Mouse (Mus musculus) liver, adult 2 months (tissue): ENCODE results near the gene Fndc7. TPM values are rescaled to one million over a fixed set of nuclear protein-coding genes. Genes with fewer than 3 reads are reported as not detected.

Experiments
- DNase-seq: peaks from one replicate; pipeline ENCODE4 v3.0.0-alpha.2; 2011; ENCODE audit warnings: low read depth, low spot score; ENCODE audit errors: extremely low read depth
- H3K27ac ChIP-seq: fragments of 200-500 bp; replicated peaks from 2 replicates; pipeline ENCODE4 v1.5.1; 2012; ENCODE audit warnings: low read depth, mild to moderate bottlenecking, control low read depth, inconsistent platforms, low read length; ENCODE audit not compliant: insufficient read depth
- H3K27me3 ChIP-seq: fragments of 200-500 bp; 2 replicates; pipeline ENCODE4 v1.6.1; 2012; ENCODE audit warnings: mild to moderate bottlenecking, moderate library complexity, low read length, inconsistent platforms; ENCODE audit not compliant: control insufficient read depth, insufficient read depth
- H3K36me3 ChIP-seq: fragments of 200-500 bp; 2 replicates; pipeline ENCODE4 v1.6.1; 2012; ENCODE audit warnings: low read length, inconsistent platforms; ENCODE audit not compliant: control insufficient read depth, insufficient read depth
- H3K4me1 ChIP-seq: fragments of 200-500 bp; 2 replicates; pipeline ENCODE4 v1.6.1; 2011; ENCODE audit warnings: low read length; ENCODE audit not compliant: control insufficient read depth, insufficient read depth
- H3K4me3 ChIP-seq: fragments of 200-500 bp; 2 replicates; pipeline ENCODE4 v1.5.1; 2011; ENCODE audit warnings: low read depth, mild to moderate bottlenecking, control low read depth, low read length, moderate library complexity; ENCODE audit not compliant: insufficient read depth
- H3K79me2 ChIP-seq: fragments of 200-500 bp; 2 replicates; pipeline ENCODE4 v1.6.1; 2012; ENCODE audit warnings: inconsistent platforms, mild to moderate bottlenecking, low read length, moderate library complexity; ENCODE audit not compliant: control insufficient read depth, insufficient read depth
- H3K9ac ChIP-seq: fragments of 200-500 bp; 2 replicates; pipeline ENCODE4 v1.6.1; 2012; ENCODE audit warnings: low read depth, mild to moderate bottlenecking, control low read depth, inconsistent platforms, low read length
- CTCF ChIP-seq: fragments of 200-500 bp; IDR thresholded peaks from 2 replicates; pipeline ENCODE4 v1.5.1; 2011; ENCODE audit warnings: low read depth, low read length, control low read depth
- POLR2A ChIP-seq: fragments of 200-500 bp; IDR thresholded peaks from 2 replicates; pipeline ENCODE4 v1.6.1; 2011; ENCODE audit warnings: low read length, control low read depth; ENCODE audit not compliant: insufficient read depth; ENCODE audit errors: extremely low read depth
- WGBS: fragments of 180-500 bp; shearing (Covaris S2); methylation state at CpG from one replicate; pipeline ENCODE4 v1.1.7; 2018; 5-methylcytosine and 5-hydroxymethylcytosine counted together
- polyA plus RNA-seq: library from polyadenylated mRNA; depleted of rRNA; stranded (reverse); fragments of >200 nt; gene quantifications from 2 replicates; pipeline ENCODE4 v1.2.3, GENCODE M21; 2012
- total RNA-seq: library from RNA; depleted of rRNA; stranded (reverse); fragments of >200 nt; gene quantifications from 2 replicates; pipeline ENCODE4 v1.2.3, GENCODE M21; 2014

The Fndc7 gene
- total and polyA plus RNA-seq, 2 experiments = 0.09 TPM

- H3K4me1 ChIP-seq = no peaks in the 10 kb centered on the region; the same call in 1 of the 2 replicates
- peaks cover 28% of the 10 kb centered on the region for H3K36me3 ChIP-seq
- no peaks in the 10 kb centered on the region for H3K27me3 ChIP-seq
- H3K9ac ChIP-seq = no peak overlapping the region
- H3K4me3 ChIP-seq = no peak overlapping the region
- no peaks in the 10 kb centered on the region for H3K79me2 ChIP-seq
- H3K27ac ChIP-seq = no peak overlapping the region
- WGBS = 81% methylated on average over 5 of the region's 5 CpGs
- no peak for DNase-seq
- no peak for TF ChIP-seq POLR2A
- no peak for TF ChIP-seq CTCF
Measured at GRCm38 (mm10) chr3:108900681-108901080, 10.9 kb upstream of the Fndc7 start.

- Histone ChIP-seq H3K4me3 (no peak overlapping the region), H3K27me3 (no peaks in the 10 kb centered on the region), H3K4me1 (no peaks in the 10 kb centered on the region; the same call in 1 of the 2 replicates), H3K79me2 (no peaks in the 10 kb centered on the region), H3K9ac (no peak overlapping the region), H3K27ac (no peak overlapping the region), H3K36me3 (peaks cover 24% of the 10 kb centered on the region)
- WGBS = 90% methylated on average over 3 of the region's 3 CpGs
- peak; percentile 32 for DNase-seq
- no peak for TF ChIP-seq POLR2A
- TF ChIP-seq CTCF = no peak
Measured at GRCm38 (mm10) chr3:108900147-108900546, 10.3 kb upstream of the Fndc7 start.

GRCm38 (mm10) chr3:108898640-108899039 lies 8.8 kb upstream of the Fndc7 start:
- H3K27ac ChIP-seq = no peak overlapping the region
- H3K4me1 ChIP-seq = no peaks in the 10 kb centered on the region; the same call in 1 of the 2 replicates
- H3K4me3 ChIP-seq = no peak overlapping the region
- WGBS = 91% methylated on average over 4 of the region's 4 CpGs
- H3K27me3 ChIP-seq = no peaks in the 10 kb centered on the region
- peaks cover 9% of the 10 kb centered on the region for H3K36me3 ChIP-seq
- no peak for TF ChIP-seq POLR2A
- TF ChIP-seq CTCF = no peak
- DNase-seq = no peak
- no peaks in the 10 kb centered on the region for H3K79me2 ChIP-seq
- H3K9ac ChIP-seq = no peak overlapping the region

GRCm38 (mm10) chr3:108892914-108893313 lies 3.1 kb upstream of the Fndc7 start:
- Histone ChIP-seq H3K27me3 (no peaks in the 10 kb centered on the region), H3K4me3 (no peak overlapping the region), H3K9ac (no peak overlapping the region), H3K4me1 (no peaks in the 10 kb centered on the region), H3K36me3 (no peaks in the 10 kb centered on the region), H3K79me2 (no peaks in the 10 kb centered on the region), H3K27ac (no peak overlapping the region)
- 65% methylated on average over 4 of the region's 4 CpGs for WGBS
- no peak for DNase-seq
- TF ChIP-seq CTCF (no peak), POLR2A (no peak)

- WGBS = 76% methylated on average over 1 of the region's 1 CpGs
Measured at GRCm38 (mm10) chr3:108892080-108892479, 2.3 kb upstream of the Fndc7 start.

GRCm38 (mm10) chr3:108887618-108887975 lies 2.2 kb downstream of the Fndc7 start:
- H3K27ac ChIP-seq = no peak overlapping the region
- no peaks in the 10 kb centered on the region for H3K27me3 ChIP-seq
- TF ChIP-seq POLR2A (no peak), CTCF (no peak)
- no peak overlapping the region for H3K4me3 ChIP-seq
- H3K79me2 ChIP-seq = no peaks in the 10 kb centered on the region
- peaks cover 5% of the 10 kb centered on the region for H3K4me1 ChIP-seq
- DNase-seq = no peak
- whole genome bisulfite sequencing = 95% methylated on average over 3 of the region's 3 CpGs
- no peaks in the 10 kb centered on the region for H3K36me3 ChIP-seq
- no peak overlapping the region for H3K9ac ChIP-seq

More at GRCm38 (mm10) chr3:108892080-108892479, 2.3 kb upstream of the Fndc7 start:
- no peak overlapping the region for H3K4me3 ChIP-seq
- H3K4me1 ChIP-seq = no peaks in the 10 kb centered on the region
- no peak overlapping the region for H3K27ac ChIP-seq
- no peak overlapping the region for H3K9ac ChIP-seq
- TF ChIP-seq CTCF (no peak), POLR2A (no peak)
- H3K36me3 ChIP-seq = no peaks in the 10 kb centered on the region
- no peak for DNase-seq
- H3K79me2 ChIP-seq = no peaks in the 10 kb centered on the region
- no peaks in the 10 kb centered on the region for H3K27me3 ChIP-seq
